Mouse (Mus musculus) heart, postnatal 10 days (tissue): ENCODE results near the gene Phactr2. TPM values are rescaled to one million over a fixed set of nuclear protein-coding genes. Genes with fewer than 3 reads are reported as not detected.
"Not testable (repeated sequence)": the region's sequence is repeated elsewhere in the genome, so short reads cannot be mapped to it uniquely, and the experiment has no call there.

ENCODE experiments used
- DNase-seq, 2 experiments: peaks; one replicate each; pipeline ENCODE4 v3.0.0; 2021
- intact Hi-C: fragments of 180-260 bp; cut with DNase I; formaldehyde crosslinking; loops from one replicate; pipeline ENCODE4 v1.15.1; 2025
- total RNA-seq, 2 experiments: library from RNA; stranded (reverse); gene quantifications; 2 replicates each; pipeline ENCODE4 v1.2.3; 2021

The Phactr2 gene
- total RNA-seq, 2 experiments from 2014 or later = 57.3 to 63.5 TPM

DNA sequence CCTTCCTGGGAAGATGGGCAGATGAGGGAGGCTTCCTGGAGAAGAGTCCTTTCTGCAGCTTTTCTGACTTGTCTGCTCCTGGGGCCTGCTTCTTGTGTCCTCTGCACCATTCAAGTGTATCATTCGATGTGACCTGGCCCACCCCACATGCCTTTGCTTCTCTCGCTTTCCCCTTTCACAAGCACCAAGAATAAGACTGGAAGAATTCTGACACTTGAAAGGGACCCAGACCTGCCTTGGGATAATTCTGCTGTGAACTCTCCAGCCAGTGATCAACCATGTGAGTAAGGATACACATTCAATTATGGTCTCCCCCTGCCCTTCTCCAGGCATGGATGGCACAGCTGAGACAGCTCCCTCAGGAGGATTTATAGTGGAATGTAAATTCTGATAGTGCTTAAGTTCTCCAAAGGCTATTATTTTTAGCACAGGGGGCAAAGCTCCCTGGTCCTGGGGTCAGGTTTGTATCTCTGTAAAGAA is 241.0 kb downstream of the Phactr2 start:
- DNase-seq = no peak
- intact Hi-C loops = no loop called here

DNA sequence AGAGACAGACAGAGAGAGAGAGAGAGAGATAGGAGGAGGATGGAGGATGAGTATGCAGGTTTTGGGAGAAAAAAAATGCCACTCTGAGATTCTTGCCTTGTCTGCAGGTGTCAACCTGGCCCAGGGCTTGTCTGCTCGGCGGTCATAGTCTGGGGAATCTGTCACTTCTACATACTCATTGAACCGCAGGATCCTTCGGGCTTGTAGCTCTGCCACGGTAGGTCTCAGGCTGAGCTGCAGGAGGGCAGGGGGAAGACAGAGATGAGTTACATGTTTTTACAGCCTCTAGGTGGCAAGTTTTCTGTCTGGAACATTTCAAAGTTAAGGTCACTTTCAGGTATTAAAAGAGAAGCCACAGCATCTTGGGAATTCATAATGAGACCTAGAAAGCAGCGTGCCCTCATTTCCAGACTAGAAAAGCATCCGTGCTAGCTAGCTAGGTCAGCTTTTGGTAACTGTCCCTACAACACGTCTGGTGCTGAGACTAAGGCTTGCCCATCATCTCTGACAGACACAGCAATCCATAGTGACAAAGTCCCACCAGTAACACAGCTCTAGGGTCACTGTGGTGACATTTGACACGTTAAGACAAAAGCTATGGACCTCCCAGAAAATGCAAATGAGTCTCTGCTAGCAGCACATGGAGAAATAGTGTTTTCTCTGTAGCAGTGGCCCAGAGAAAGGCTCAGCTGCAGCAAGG is 241.6 kb downstream of the Phactr2 start:
- intact Hi-C loops = no loop called here
- DNase-seq = no peak

DNA sequence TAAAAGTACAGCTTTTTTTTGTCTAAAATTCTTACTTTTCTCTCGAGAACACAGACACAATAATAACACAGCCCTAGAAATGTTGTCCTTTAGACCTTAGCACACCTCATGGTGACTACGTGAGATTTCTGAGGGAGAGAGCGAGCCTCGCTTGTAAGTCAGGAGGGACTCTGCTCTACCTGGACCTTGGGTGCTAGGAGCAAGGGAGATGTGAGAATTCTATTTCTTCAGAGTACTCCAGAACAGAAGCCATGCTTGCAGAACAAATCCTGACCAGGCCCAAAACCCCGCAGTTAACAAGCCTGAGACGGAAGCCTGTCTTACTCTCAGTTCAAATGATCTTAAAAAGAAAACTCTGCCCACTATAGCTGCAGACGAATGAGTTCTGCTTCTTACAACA is 243.5 kb downstream of the Phactr2 start:
- no peak for DNase-seq
- intact Hi-C loops = no loop called here

DNA sequence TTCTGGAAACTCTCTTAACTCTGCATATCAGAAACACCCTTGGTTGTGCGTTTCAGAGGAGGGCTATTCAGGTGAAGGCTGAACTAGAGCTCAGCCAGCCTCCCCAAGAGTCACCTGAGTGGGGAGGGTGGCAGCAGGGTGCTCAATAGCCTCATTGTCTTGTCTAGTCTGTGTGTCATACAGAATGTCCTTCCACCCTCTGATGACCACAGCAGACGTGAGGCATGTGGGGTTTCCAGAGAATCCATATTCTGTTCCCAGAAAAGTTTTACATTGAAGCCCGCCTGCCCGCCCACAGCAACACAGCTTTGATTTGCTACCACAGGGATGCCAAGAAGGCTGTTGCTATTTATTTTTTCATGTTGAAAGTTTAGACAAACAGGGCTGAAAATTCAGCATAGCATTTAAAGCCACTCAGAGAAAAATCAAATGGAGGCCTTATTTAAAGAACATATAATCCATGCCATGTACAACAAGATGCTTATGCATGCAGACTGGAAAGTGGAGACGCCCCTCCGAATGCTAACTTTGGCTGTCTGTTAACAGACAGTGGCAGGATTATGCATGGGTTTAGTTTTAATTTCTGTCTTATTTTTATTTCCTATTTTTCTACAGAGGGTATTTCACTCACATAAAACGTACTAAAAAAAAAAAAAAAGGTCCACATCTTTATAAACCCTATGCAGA is 248.7 kb downstream of the Phactr2 start:
- intact Hi-C loops = no loop called here
- DNase-seq = no peak

DNA sequence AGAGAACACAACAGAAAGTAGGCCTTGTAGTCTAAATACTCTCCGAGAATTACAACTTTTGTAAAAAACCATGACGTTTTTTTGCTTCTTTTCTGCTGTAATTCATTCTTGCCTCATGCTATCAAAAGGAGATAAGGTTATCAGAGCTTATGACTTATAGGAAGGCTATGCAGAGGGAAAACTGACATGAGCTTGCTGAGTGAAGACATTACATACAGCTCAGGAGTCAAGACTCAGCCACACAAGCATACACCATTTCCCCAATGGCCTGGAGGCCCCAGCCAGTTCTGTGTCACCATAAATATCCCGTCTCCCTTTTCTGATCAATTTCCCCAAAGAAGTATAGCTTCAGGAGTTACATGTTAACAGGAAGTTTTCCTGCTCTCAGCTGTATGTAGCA is 252.1 kb downstream of the Phactr2 start:
- intact Hi-C loops = no loop called here
- no peak for DNase-seq

DNA sequence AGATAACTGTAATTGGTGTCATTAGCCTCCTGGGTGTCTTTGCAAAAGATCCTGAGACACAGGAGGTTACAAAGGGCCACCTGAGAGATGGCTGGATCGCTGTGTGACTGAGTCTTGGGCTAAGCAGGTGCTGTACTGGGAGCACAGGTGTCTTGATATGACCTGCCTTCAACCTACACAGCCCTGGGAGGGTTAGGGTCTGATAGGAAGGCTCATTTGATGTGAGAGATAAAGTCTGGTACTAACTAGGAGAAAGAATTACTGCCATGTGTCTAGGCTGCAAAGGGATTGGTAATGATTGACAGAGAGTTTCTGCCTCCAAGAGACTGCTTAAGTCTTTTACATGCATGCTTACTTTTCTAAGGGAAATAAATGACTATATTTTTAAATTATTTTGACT is 254.2 kb downstream of the Phactr2 start:
- no peak for DNase-seq
- intact Hi-C loops = no loop called here

DNA sequence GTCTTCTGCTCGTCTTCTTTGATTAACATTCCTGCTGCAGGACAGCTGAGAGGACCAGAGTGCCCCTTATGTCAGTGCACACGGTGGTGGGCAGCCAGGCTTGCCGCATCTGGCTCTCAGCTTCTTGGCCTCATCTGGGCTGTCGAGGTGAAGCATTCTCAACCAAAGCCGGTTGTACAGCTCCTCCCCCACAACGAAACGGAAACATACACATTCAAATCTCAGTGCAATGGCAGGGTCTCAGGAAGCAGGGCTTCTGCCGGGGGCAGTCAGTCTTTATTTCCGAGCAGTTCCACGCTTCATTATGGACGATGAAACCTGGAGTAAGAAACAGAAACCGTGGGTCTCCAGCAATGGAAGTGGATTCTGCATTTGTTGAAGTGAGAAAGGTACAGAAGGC is 260.3 kb downstream of the Phactr2 start:
- no peak for DNase-seq
- intact Hi-C loops = no loop called here

DNA sequence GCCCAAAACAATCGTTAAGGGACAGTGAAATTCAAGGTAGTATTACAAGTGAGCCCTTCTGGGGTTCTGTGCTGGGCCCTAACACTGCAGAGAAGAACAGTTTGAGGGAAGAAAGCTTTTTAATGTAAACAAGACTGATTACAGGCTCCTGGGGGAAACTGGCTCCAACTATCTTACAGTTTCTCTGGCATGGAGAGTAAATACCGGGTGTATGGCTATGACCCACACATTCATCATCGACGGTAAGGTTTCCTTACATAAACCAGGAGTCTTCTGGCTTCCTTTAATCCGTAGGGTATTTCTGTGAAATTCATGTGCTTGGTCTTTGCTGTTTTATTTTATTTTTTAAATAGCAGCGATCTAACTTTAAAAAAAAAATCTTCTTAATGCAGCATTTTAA is 261.4 kb downstream of the Phactr2 start:
- DNase-seq = no peak
- intact Hi-C loops = no loop called here

DNA sequence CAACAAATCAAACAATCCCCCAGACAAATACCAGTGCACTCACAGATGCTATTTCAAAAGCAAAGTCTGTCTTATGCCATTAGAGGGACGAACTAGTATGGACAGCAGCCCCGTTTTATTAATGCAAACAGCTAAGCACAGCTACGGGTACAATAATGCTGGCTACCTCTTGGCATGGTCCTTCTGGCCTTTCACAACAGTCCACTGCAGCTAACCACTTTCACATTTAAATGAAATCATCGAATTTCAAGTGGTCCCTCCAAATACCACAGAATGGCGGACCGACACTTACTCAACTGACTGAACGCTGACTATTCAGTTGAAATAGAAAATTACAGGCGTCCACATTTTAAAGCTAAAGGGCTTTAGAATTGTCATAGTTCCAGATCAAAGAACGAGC is 261.9 kb downstream of the Phactr2 start:
- DNase-seq = no peak
- intact Hi-C loops = no loop called here

DNA sequence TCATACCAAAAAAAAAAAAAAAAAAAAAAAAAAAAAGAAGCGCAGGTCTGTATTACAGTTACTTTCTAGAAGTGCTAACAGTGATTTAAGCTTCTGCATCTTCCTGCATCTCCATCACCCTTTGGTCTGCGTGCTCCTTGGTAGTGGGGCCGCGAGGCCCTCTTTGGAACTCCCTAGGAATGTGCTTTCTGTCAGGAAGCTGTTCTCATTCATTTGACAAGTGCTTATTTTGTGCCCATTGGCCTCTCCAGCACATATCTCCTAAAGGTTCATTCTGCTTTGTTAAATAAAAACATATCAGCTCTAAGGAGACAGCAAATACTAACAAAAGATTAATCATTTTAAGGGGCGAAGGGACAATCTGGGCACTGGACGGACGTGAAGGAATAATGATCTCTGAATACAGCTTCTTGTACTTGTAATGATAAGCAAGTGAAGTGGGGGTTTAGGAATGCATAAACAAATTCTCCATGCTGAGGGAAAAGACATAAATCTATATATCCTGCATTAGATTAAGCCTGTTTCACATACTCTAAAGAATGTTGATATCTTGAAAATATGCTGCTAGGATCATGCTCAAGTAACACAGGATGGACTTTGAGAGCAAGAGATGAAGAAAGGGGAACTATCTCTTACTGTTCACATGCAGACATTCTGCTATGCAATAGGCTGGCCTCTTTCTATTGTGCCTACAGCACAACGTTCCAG is 264.1 kb downstream of the Phactr2 start:
- intact Hi-C loops = no loop called here
- no peak for DNase-seq

DNA sequence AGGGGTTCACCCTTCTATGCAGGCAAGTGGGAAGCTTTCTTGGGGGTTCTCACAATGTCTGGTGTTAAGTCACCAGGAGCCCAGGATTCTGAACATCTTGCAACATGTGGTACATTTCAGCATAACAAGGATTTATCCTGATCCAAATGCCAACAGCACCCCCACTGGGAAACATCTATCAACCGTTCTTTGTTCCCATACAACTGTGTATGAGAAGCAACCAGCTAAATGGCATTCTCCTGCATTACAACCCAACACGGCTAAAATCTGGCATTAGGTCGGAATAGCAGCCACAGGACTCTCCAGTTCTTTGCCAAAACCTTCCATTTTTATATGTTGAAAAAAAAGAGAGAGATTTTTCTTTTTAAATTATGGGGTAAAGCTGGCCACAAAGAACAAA is 264.7 kb downstream of the Phactr2 start:
- intact Hi-C loops = no loop called here
- no peak for DNase-seq

DNA sequence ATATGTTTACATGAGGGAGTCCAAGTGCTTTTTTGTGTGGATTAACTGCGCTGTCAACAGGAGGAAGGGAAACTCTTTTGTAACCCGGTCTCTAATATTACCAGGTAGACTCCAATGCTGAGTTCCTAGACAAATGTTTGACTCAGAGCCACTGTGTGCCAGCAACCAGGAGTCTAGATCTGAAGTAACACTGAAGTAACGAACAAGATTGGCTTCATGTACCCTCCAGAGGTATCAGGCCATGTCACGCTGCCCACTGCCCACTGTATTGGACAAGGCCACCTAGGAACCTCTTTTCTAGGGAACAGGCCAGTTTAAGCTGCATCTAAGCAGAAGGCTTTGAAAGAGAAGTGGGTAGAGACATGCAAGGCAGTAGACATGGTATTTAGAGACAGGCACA is 265.2 kb downstream of the Phactr2 start:
- no peak for DNase-seq
- intact Hi-C loops = no loop called here

DNA sequence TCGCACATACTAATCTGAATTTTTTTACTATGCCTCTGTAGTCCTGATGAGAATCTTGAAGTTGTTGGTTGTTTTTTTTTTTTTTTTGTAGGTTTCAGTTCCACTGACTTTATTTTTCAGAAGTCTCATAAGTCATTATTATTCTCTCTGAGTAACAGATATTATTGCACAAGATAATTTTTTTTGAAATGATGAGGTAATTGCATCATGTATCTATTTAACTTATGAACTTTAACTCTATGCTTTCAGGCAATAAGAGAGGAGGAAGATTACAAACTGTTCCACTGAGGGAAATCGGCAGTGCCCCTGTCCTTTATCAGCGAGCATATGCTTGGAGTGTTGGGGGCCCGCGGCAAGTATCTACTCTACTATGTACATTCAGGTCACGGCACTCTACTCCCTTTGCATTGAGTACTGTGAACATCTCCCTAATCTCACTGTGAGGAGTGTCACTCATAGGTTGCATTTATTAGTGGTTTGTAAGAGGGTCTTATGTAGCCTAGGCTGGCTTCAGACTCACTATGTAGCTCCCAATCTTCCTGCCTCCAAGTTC is 272.4 kb downstream of the Phactr2 start:
- intact Hi-C loops = no loop called here

DNA sequence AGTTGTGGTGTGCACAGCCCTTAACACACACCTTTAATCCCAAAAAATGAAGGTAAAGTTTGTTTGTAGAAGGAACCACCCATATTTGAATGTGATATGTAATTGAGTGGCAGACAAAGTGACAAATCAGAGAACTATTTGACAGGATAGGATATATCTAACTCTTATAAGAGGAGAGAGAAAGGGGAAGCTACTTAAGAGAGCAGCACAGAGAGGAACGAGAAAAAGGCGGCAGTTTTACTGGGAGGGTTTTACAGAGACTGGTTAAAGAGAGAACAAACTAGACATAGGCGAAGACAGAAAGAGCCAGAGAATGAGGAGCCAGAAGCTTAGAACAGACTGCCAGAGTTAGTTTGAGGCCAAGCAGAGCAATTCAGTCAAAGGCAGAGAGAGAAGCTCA is 273.4 kb downstream of the Phactr2 start:
- DNase-seq = no peak
- intact Hi-C loops = no loop called here

More for the DNA sequence above, 272.4 kb downstream of the Phactr2 start:
- no peak for DNase-seq

DNA sequence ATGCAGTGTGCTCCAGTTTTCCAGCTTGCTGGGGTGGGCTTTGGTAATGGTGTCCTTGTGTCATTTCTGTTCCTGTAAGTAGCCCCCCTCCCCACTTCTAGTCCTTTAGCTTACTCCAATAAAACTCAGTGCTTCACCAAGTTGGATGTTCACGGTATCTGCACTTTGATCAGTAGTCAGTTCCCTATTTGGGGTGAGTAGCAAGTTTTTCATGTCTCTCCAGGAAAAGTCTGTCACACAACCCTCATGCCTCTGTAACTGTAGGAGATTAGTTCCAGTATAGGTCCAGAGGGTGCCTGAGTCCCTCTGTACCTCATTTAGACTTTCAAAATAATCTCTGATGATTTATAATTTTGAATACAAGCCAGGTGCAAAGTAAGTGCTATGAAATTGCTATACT is 275.0 kb downstream of the Phactr2 start:
- no peak for DNase-seq
- intact Hi-C loops = no loop called here

DNA sequence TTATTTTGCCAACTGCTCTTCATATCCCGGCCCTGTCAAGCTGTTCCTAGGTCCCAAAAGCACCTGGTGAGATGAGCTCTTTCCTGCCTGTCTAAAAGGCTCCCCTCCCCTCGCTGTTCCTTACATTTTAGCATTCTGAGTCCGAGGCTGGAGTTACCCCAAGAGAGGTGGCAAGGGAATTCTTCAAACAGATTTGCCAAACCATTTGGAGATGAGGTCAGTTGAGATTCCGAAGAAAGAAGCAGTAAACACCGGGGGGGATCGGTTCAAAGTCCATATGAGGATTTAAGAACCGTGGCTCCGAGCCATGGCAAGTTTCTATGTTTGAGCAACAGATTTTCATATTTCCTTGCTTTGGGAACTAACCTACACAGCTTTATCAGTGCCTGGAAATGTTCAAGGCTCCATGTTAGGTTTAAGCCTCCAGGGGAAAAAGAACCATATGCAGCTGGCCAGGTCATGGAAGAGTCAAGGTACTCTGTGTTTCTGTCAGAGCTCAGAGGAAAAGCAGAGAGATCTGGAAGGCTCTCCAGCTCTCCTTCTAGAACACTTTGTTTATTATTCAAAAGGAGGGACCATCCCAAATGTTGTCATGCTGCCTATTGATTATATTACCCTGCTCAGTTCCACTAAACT is 277.2 kb downstream of the Phactr2 start:
- intact Hi-C loops = no loop called here
- no peak for DNase-seq

DNA sequence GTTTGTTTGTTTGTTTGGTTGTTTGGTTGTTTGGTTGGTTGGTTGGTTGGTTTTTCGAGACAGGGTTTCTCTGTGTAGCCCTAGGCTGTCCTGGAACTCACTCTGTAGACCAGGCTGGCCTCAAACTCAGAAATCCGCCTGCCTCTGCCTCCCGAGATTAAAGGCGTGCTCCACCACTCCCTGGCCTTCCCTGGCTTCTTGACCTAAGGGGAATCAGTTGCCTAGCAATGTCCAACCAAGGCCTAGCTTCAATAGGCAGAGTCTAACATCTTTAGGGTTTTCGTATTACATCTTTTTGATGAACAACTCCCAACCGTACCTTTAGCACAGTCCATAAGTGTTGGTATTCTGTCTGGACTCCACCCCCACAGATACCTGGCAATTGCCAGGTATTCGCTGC is 280.7 kb downstream of the Phactr2 start:
- not testable (repeated sequence) for DNase-seq
- intact Hi-C loops = loop anchor here (2.0 kb wide), 1 partner anchor 101 kb away; no protein-coding TSS in a partner anchor

DNA sequence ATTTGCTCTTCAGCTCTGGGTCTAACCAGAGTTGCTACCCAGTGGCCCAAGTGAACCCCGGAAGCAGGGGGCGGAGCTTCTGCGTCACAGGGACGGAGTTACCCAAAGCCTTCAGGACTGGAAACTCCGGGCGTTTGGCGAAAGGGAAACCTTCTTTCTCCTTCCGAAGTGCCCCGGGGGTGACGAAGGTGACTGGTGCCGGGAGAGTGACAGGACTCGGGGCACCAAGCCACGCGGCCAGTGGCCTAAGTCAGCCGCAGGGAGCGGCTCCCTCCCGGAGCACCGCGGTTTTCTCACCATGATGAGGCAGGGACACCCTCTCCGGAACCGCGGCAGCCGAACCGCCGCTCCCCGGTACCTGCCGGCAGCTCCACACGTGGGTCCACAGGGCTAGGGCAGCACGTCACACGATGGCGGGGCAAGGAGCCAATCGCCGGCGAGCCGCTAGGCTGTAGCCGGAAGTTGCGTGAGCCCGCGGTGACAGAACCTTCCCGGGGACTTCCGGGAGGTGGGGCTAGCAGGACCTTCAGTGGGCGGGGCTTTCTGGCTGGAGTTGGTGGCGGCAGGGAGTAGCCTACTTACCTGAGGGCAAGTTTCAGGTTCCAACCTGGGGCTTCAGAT is 281.4 kb downstream of the Phactr2 start, which contains the start of gene Ltv1:
Gene Ltv1, minus strand, starts transcription at position 438 of the 621 bp plus-strand sequence.
- intact Hi-C loops = loop anchor here (2.0 kb wide), 1 partner anchor 100 kb away; no protein-coding TSS in a partner anchor
- DNase-seq = peak; percentile 96 to 97

DNA sequence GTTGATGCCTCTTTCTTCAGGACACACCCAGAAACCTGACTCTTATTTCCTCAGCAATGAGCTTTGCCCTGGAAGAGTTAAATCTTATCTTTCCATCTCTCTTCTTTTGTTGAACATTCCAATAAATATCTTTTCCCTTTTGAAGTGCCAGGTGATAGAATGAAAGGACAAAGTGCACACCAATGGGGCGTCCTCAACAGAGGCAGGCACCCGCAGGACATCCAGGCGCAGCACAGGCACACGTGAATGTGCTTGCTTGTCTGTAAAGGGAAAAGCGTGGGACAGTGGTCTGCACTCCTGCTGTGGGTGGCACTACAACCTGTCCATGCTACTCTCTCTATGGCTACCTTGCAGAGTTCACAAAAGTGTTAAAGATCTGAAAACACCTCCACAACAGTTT is 284.3 kb downstream of the Phactr2 start:
- intact Hi-C loops = no loop called here
- DNase-seq = no peak

DNA sequence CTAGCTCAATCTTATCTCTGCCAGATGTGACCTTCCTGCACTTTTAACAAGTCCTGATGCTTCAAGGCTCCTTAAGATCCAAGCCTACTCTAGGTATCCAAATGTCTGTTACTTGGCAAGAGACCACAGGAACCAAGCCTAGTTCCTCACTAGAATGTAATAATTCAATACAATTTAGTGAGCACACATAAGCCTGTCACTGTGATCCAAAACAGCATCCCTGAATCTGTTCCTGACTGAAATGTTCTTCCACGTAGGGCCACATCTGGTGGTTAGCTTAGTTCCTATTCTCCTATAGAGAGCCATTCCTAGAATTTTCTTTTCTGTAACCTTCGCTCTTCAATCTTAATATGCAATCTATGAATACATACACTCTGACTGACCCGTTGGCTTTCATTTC is 287.5 kb downstream of the Phactr2 start:
- intact Hi-C loops = no loop called here
- no peak for DNase-seq
